Mouse (Mus musculus): ENCODE data around the gene Grasp.

DNA sequence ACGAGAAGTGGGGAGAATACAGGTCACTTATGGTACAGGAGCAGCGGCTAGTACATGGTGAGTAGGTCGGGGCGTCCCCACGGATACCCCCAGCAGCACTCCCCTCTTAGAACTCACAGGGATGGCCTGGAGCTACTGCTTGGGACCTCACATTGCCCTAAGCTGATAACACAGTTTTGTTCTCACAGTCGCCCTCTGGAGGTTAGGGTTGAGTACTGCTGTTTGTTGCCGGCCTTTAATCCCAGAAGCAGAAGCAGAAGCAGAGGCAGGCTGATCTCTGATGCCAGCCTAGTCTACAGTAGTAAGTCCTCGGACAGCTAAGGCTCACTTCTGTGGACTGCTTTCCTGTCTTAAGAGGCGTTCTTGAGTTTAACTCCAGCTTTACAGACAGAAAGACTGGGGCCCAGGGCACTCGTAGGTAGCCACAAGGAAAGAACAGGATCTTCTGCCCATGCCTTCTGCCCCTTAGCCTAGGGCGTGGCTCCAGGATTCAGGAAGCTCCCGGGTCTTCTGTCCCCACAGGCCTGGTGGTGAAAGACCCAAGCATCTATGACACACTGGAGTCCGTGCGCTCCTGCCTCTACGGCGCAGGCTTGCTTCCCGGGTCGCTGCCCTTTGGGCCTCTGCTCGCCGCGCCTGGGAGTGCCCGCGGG is 7.1 kb downstream of the Grasp start:
- TF ChIP-seq CTCF (IDR thresholded peaks at IDR 0.05; ENCODE audit: extremely low read depth, insufficient read depth, low read length) = peak; percentile 38; the same call in 1 of the 2 replicates
- no peak for TF ChIP-seq POLR2A (IDR thresholded peaks at IDR 0.05; ENCODE audit: extremely low read depth, insufficient read depth, low read length)

All from cortical plate, adult 2 months (tissue).